In the genomic region with DNA sequence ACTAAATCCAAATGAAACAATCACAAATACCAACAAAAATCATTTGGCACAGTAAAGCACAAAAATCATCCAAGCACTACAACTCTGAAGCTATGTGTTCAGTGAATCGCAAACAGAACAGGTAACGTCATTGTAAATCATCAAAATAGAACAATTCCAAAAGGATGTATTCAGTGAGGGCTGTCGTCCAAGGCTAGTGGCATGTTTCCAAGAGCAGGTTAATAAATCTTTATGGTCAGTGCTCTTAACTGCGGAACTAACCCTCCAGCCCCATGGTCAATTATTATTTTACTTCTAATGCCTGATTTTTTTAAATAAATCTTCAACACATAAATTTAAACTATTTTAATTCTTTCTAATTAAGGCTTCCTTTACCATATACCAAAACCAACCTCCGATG, we compare ENCODE assay signal across 5 mouse cellular contexts. TPM values are rescaled to one million over a fixed set of nuclear protein-coding genes. Genes with fewer than 3 reads are reported as not detected.
"Had no signal": no experiment of that assay in that cellular context is flagged by ENCODE, and none has a peak within 500 bp of the region (broad histone marks: within the 10 kb centered on the region; RNA-seq: fewer than 3 reads in every experiment).

No protein-coding gene starts in this region.

RNA-seq across cellular contexts. Expression of gene Ccdc40, which starts 28.2 kb away (rescaled TPM):
- total RNA-seq: gastrocnemius, adult 2 months; heart, postnatal 25 days had no signal

RNA-seq across cellular contexts. Expression of gene Card14, which starts 51.0 kb away (rescaled TPM):
- total RNA-seq: granulocyte monocyte progenitor cell, adult 5-6 weeks; heart, adult 18-20 months had no signal
- polyA plus RNA-seq: inflammation-experienced regulatory T-cells, adult 6 months had no signal
